ENCODE assay signal across 8 mouse cellular contexts in genomic region chr7:3411160-3411941, GRCm38 (mm10). TPM values are rescaled to one million over a fixed set of nuclear protein-coding genes. Genes with fewer than 3 reads are reported as not detected.
DNase-seq lines count a peak whose midpoint lies in the region; ATAC-seq lines count a peak whose summit lies in the region.

No protein-coding gene starts in this region.

- H3K4me3 ChIP-seq in heart, embryonic 12.5 days: peak overlapping the region; percentile 47
- peak overlapping the region; percentile 48 for H3K4me3 ChIP-seq in hindbrain, embryonic 16.5 days (ENCODE audit: low read length)
- peak overlapping the region; percentile 39 for H3K4me3 ChIP-seq in liver, embryonic 11.5 days (ENCODE audit: low read depth, low read length)
- H3K4me3 ChIP-seq in neural tube, embryonic 13.5 days: peak overlapping the region; percentile 39

- WGBS in heart, embryonic 12.5 days: under 1% methylated on average over 33 of the region's 33 CpGs
- WGBS in hindbrain, embryonic 16.5 days: under 1% methylated on average over 33 of the region's 33 CpGs
- WGBS in liver, embryonic 11.5 days: 2% methylated on average over 33 of the region's 33 CpGs
- under 1% methylated on average over 33 of the region's 33 CpGs for WGBS in neural tube, embryonic 13.5 days

- H3K9me3 ChIP-seq in heart, embryonic 12.5 days (replicated peaks): no peaks in the 10 kb centered on the region
- no peaks in the 10 kb centered on the region for H3K9me3 ChIP-seq in hindbrain, embryonic 16.5 days (ENCODE audit: control insufficient read depth, low read length)
- H3K9me3 ChIP-seq in liver, embryonic 11.5 days (ENCODE audit: control insufficient read depth, low read length): no peaks in the 10 kb centered on the region
- no peaks in the 10 kb centered on the region for H3K9me3 ChIP-seq in neural tube, embryonic 13.5 days

- H3K4me2 ChIP-seq in heart, embryonic 12.5 days: peak overlapping the region; percentile 81
- peak overlapping the region; percentile 95 for H3K4me2 ChIP-seq in hindbrain, embryonic 16.5 days (ENCODE audit: low read length)
- H3K4me2 ChIP-seq in liver, embryonic 11.5 days: peak overlapping the region; percentile 62
- peak overlapping the region; percentile 86 for H3K4me2 ChIP-seq in neural tube, embryonic 13.5 days

- peak; percentile 78 for ATAC-seq in heart, embryonic 12.5 days (ENCODE audit: insufficient number of reproducible peaks, low FRiP score)
- peak; percentile 89 for ATAC-seq in hindbrain, embryonic 16.5 days
- peak; percentile 67 for ATAC-seq in liver, embryonic 11.5 days (replicated peaks; ENCODE audit: low FRiP score)
- ATAC-seq in neural tube, embryonic 13.5 days (ENCODE audit: low read depth): peak; percentile 88
- no peak for ATAC-seq in activated CD4-positive, CD25-positive, alpha-beta regulatory T cell, adult 4 months

- H3K4me1 ChIP-seq in heart, embryonic 12.5 days (replicated peaks): peaks cover 4% of the 10 kb centered on the region
- H3K4me1 ChIP-seq in hindbrain, embryonic 16.5 days (ENCODE audit: control insufficient read depth, insufficient read depth, low read depth, low read length): peaks cover 11% of the 10 kb centered on the region
- 0 out of 2 replicates have a peak, but pooled peaks cover 3% of the 10 kb centered on the region for H3K4me1 ChIP-seq in liver, embryonic 11.5 days (replicated peaks; ENCODE audit: control insufficient read depth, insufficient read depth, low read length)
- peaks cover 32% of the 10 kb centered on the region for H3K4me1 ChIP-seq in neural tube, embryonic 13.5 days (replicated peaks)

- no peak overlapping the region for H3K27ac ChIP-seq in heart, embryonic 12.5 days (ENCODE audit: poor library complexity, severe bottlenecking)
- no peak overlapping the region for H3K27ac ChIP-seq in hindbrain, embryonic 16.5 days (ENCODE audit: low read depth, low read length)
- H3K27ac ChIP-seq in liver, embryonic 11.5 days (ENCODE audit: low read depth, low read length): no peak overlapping the region
- H3K27ac ChIP-seq in neural tube, embryonic 13.5 days (replicated peaks): no peak overlapping the region

- DNase-seq in heart, postnatal 4 days: no peak
- DNase-seq in WW6 (ENCODE audit: low read depth, low spot score): peak; percentile 94
- peak; percentile 52 for DNase-seq in embryo, embryonic 11.5 days (ENCODE audit: low read depth, low spot score)
- DNase-seq in liver, embryonic 11.5 days (ENCODE audit: low spot score): peak; percentile 55

- H3K36me3 ChIP-seq in heart, embryonic 12.5 days: no peaks in the 10 kb centered on the region
- H3K36me3 ChIP-seq in hindbrain, embryonic 16.5 days (ENCODE audit: control insufficient read depth, insufficient read depth, low read length): no peaks in the 10 kb centered on the region
- no peaks in the 10 kb centered on the region for H3K36me3 ChIP-seq in liver, embryonic 11.5 days (ENCODE audit: control insufficient read depth, insufficient read depth, low read length)
- no peaks in the 10 kb centered on the region for H3K36me3 ChIP-seq in neural tube, embryonic 13.5 days

- H3K9ac ChIP-seq in heart, embryonic 12.5 days: peak overlapping the region; percentile 42; the same call in 1 of the 2 replicates
- H3K9ac ChIP-seq in hindbrain, embryonic 16.5 days (ENCODE audit: low read depth, low read length): peak overlapping the region; percentile 64
- H3K9ac ChIP-seq in liver, embryonic 11.5 days (ENCODE audit: low read depth, low read length): no peak overlapping the region
- H3K9ac ChIP-seq in neural tube, embryonic 13.5 days: peak overlapping the region; percentile 60

- peaks cover 50% of the 10 kb centered on the region for H3K27me3 ChIP-seq in heart, embryonic 12.5 days (replicated peaks)
- peaks cover 22% of the 10 kb centered on the region for H3K27me3 ChIP-seq in hindbrain, embryonic 16.5 days (replicated peaks; ENCODE audit: control insufficient read depth, insufficient read depth, low read length)
- peaks cover 57% of the 10 kb centered on the region for H3K27me3 ChIP-seq in liver, embryonic 11.5 days (replicated peaks; ENCODE audit: control insufficient read depth, insufficient read depth, low read length)
- H3K27me3 ChIP-seq in neural tube, embryonic 13.5 days: peaks cover 66% of the 10 kb centered on the region

RNA-seq across cellular contexts. Expression of gene Cacng6, which starts 12.6 kb away (rescaled TPM):
- 23.1 and 23.5 TPM in 2 replicates for polyA plus RNA-seq in heart, embryonic 12.5 days (2016; fragmentation: Nextera tagmentation; extraction: Ambion mirVana)
- 1 to 10 TPM; 7.9 to 9.0 TPM for total RNA-seq in heart, postnatal 4 days (2021)
- polyA plus RNA-seq in hindbrain, embryonic 16.5 days (2015; fragmentation: Nextera tagmentation; extraction: Ambion mirVana): 0.62 TPM in 1 of 2 replicates, not detected in the other
- 0.19 TPM in 1 of 2 replicates, not detected in the other for polyA plus RNA-seq in liver, embryonic 11.5 days (2014; fragmentation: Nextera tagmentation; extraction: Ambion mirVana)
- 0.10 and 0.69 TPM in 2 replicates for polyA plus RNA-seq in neural tube, embryonic 13.5 days (2015; fragmentation: Nextera tagmentation; extraction: Ambion mirVana)
- not detected for polyA plus RNA-seq in activated CD4-positive, CD25-positive, alpha-beta regulatory T cell, adult 4 months (2017; shearing (Covaris generic))

RNA-seq across cellular contexts. Expression of gene Cacng8, which starts 20.9 kb away (rescaled TPM):
- polyA plus RNA-seq in heart, embryonic 12.5 days (2016; fragmentation: Nextera tagmentation; extraction: Ambion mirVana): 1.6 and 1.9 TPM in 2 replicates
- total RNA-seq in heart, postnatal 4 days (2021): under 1 TPM in 1 of 2 experiments, not detected in 1; 0.18 TPM
- polyA plus RNA-seq in hindbrain, embryonic 16.5 days (2015; fragmentation: Nextera tagmentation; extraction: Ambion mirVana): 8.6 and 13.7 TPM in 2 replicates
- 1.7 and 2.3 TPM in 2 replicates for polyA plus RNA-seq in liver, embryonic 11.5 days (2014; fragmentation: Nextera tagmentation; extraction: Ambion mirVana)
- polyA plus RNA-seq in neural tube, embryonic 13.5 days (2015; fragmentation: Nextera tagmentation; extraction: Ambion mirVana): 12.1 and 12.8 TPM in 2 replicates
- polyA plus RNA-seq in activated CD4-positive, CD25-positive, alpha-beta regulatory T cell, adult 4 months (2017; shearing (Covaris generic)): not detected

Comparison
In these comparisons a context has a peak if more than half of its experiments do, and no peak if none do; other contexts are left out.
1. RNA of gene Cacng6, which starts 12.6 kb away (polyA plus RNA-seq): 23.1 to 23.5 TPM in heart, embryonic 12.5 days; 0.62 TPM in hindbrain, embryonic 16.5 days, 0.10 to 0.69 TPM in neural tube, embryonic 13.5 days, 0.19 TPM in liver, embryonic 11.5 days and not detected in activated CD4-positive, CD25-positive, alpha-beta regulatory T cell, adult 4 months; every median in the first group is over 10 times any median in the second.
2. Peak in every context shown above with its lines, with median percentiles within 50 percentile points of each other: H3K4me2 ChIP-seq and H3K4me3 ChIP-seq.